Mouse (Mus musculus) lung, adult 2 months (tissue): Measurements from ENCODE around the gene Mapk13.

Source experiments
- CTCF ChIP-seq: fragments of 200-500 bp; IDR thresholded peaks from 2 replicates; pipeline ENCODE4 v1.5.1; 2011; ENCODE audit warnings: mild to moderate bottlenecking, low read length, control low read depth; ENCODE audit not compliant: insufficient read depth
- POLR2A ChIP-seq: fragments of 200-500 bp; IDR thresholded peaks from 2 replicates; pipeline ENCODE4 v1.6.1; 2011; ENCODE audit warnings: low read depth, mild to moderate bottlenecking, control low read depth, low read length, borderline replicate concordance; ENCODE audit errors: extremely low read depth

GRCm38 (mm10) chr17:28815384-28816004, 46.4 kb downstream of the Mapk13 start:
- TF ChIP-seq CTCF (no peak), POLR2A (no peak)
